Mouse (Mus musculus): Measurements from ENCODE around the gene Adtrp. TPM values are rescaled to one million over a fixed set of nuclear protein-coding genes. Genes with fewer than 3 reads are reported as not detected.

Adtrp gene
- total RNA-seq, 4 experiments from 2014 or later = 0.46 TPM; not detected in 3

DNA sequence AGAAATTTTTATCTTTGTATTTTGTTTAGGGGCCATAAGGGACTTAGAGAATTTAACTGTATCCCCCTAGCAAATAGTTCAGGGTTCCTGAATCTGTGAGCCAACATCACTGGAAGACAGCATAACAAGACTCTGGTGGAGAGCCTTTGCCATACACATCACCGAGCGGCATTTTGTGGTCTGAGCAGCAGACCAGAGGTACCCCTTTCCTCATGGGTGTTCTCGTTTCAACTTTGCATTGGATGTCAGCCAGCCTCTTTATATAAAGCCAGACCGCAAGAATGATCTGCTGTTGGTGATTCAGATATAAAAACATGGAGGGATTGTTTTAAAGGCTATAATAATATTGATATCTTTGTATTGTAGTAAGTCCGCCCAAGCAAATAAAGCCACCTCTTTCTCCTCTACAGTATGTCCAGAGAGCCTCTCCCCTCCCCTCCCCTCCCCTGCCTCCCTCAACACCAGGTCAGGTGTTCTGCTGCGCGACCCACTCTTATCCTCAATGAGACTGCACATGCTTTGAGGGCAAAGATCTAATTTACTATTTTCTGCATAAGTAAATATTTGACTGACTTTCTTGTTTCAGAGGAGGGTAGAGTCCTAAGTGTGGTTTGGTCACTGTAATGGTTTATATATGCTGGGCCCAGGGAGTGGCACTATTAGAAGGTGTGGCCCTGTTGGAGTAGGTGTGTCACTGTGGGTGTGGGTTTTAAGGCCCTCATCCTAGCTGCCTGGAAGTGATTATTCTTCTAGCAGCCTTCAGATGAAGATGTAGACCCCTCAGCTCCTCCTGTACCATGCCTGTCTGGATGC is 62.4 kb downstream of the Adtrp start:
- no peak for DNase-seq (ENCODE audit: low spot score in 2 of 2)

DNA sequence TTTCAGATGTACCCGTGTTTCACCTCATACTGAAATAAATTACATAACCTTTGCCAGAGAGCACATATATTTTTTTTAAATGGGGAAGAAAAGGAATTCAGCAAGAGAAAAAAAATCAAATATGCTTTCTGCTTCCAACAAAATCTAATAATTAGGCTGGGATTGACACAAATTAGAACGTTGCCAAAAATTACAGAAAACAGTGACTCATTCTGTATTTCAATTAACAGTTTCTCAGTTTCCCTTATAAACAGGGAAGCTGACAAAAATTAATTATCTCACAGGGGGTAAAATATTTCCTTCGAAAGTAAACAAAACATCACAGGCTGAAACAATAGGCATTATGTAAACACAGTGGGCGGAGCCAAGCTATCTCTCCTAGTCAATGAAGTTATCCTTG is 67.2 kb downstream of the Adtrp start:
- no peak for DNase-seq (ENCODE audit: low spot score in 2 of 2)

DNA sequence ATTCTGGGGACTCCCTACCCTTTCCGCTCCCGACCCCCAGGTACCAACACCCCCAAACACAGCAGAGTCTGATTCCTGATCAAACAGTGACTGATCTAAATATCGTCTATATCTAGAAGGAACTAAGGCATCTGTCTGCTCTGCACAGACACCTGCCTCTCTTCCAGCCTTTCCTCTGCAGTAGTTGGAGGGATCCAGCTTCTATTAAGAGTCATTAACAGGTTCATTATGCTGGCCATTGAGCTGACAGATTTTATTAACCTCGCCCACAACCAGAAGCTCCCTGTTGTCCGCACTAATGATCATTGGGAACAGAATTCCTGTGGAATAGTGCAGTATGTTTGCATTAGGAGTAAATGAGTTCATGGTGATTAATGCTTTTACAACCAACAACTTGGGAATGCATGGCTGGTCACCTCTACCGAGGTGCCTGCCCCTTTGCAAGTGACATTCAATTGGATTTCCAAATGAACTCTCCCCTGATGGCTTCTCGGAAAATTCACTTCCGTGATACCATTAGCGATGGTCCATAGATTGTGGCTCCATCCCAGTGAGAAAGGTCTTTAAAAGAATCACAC is 67.8 kb downstream of the Adtrp start:
- no peak for DNase-seq (ENCODE audit: low spot score in 2 of 2)

- no peak for DNase-seq (ENCODE audit: low spot score in 2 of 2)
Measured at GRCm38 (mm10) chr13:41773812-41774376, 73.6 kb downstream of the Adtrp start.

DNA sequence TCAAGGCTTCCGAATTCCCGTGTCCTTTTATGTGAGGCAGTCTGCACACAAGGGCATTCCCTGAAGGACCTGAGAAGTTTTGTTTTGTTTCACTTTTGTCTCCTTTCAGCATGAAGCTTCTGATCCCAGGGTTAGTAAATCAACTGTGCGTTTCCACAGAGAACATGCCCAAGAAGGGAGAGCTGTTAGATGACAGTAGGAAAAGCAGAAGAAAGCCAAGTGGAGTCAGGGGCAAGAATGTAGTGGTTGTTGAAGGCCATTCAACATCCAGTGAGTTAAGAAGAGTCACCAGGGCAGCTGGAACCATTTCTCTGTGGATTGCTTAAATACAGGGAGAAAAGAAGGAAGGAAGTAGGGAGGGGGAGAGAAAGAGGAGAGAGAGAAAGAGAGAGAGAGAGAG is 76.4 kb downstream of the Adtrp start:
- DNase-seq (ENCODE audit: low spot score in 2 of 2) = no peak

DNA sequence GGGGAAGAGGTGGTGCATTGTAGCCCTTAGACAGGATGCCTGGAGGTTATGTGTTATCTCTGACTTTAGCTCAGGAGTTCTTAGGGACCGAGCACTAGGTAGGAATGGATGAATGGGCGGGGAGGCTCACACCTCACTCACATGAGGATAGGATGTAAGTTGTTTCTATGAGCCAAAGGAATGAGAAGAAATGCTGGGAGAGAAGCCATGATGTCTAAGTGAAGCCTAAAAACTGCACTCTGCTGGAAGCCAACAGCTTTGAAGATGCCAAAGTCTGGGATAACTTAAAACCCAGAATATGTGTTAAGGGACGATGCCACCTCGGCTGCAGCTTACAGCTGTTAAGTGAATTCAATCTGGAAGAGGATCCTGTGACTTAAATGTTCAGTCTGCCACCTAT is 79.5 kb downstream of the Adtrp start:
- no peak for DNase-seq (ENCODE audit: low spot score in 2 of 2)

DNA sequence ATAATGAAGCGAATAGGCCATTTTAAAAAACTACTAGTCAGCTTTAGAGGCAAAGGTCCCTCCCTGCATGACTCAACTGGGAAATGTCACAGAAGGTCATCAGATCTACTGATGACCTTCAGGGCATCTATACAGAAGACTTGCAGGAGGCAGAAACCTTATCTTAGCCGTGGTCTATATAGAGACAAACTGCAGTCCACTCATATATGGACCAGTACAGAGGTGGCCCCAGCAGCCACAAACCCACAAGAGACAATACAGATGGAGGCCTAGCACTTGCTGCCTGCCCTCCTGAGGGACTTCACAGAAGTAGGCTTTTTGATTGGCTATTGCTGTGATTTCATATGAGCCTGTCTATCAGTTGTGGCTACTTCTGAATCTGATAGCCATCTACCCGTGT is 85.5 kb downstream of the Adtrp start:
- no peak for DNase-seq (ENCODE audit: low spot score in 2 of 2)

DNA sequence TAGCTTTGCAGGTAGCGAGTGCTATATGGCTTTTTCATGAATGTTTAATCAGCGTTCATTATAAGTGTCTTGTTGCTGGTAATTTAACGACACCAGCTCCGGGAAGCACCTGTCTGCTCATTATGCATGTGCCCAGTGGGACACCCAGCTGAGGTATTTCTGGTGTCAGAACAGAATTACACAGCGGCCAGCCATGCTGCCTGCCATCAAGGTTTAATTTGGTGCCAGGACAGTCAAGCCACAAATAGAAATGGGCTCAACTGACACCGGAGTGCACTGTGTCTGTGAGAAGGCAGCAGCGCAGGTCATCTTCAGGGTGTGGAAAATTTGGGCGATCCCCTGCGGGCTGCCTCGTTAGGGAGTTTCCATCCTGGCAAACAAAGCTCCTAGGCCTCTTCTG is 87.0 kb downstream of the Adtrp start:
- peak; percentile 54 to 69 for DNase-seq (ENCODE audit: low spot score in 2 of 2)

DNA sequence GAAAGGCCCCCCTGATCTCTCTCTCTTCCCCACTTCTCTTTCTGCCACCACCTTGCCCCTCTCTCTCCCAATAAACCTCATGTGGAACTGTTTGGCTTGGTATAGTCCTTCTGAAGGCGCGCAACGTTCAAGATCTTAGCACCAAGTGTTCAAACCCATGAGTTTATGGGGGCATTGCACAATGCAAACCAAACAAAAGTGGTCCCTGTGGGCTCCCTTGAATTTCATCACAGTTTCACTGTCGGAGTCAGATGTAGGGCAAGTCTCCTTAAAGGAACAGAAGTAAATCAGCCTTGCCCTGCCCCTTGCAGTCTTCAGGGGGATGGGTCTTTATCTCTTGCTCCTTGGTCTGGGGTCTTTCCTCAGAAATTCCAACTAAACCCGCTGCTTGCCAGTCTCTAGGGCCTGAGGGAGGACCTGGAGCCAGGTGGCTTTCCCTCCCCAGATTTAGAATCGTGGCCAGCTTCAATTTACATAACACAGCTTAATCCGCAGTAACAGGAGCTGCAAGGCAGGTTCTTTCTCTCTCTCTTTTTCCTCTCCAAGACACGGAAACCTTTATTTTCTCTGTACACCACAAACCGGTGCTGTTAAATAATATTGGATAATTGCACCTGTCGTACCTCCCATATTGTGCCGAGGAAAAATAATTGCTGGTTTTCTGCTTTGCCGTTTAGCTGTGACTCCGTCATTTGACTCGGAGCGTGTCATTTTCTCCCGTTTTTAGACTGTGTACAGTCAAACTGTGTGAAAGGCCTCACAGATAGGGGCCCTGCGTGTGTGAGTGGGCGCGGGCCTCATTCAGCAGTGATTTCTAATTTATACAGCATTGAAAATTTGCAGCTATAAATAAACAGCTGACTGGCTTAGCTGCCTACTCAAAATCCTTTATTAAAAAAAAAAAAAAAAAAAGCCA is 88.7 kb downstream of the Adtrp start:
- DNase-seq (ENCODE audit: low spot score in 2 of 2) = no peak

DNA sequence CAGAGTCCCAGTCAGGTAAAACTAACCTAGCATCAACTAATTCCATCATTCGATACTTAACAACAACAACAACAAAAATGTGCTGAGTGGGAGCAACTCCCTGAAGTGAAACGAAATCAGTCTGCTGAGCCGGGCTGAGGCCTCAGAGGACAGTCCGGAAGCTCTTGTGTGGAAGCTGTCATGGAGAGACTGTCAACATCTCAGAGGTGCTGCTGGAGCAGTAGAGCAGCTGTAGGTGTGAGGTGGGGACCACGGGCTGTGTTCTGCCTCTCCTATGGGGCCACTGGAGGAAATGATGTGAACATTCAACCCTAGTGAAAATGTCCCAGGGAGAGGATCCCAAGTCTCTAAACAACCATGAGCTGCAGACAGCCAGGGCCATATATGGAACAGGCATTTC is 94.4 kb downstream of the Adtrp start:
- no peak for DNase-seq (ENCODE audit: low spot score in 2 of 2)

DNA sequence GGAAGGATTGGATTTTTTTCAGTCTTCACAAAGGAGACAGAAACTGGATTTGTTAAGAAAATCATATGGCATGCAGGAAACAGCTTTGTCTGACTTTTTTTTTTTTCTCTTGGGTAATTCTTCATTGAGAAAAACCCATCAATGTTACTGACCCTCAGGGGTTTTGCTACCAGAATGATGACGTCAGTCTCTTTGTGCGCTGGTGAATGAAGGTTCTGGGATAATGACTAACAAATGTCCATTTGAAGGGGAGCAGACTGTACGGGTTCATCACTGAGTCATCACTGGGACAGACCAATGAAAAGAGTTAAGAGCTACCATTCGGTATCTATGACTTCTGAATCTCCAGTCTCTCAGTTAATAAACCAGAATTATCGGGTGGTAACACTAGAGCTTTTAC is 97.0 kb downstream of the Adtrp start:
- DNase-seq (ENCODE audit: low spot score in 2 of 2) = no peak

GRCm38 (mm10) chr13:41748866-41749265 is 98.6 kb downstream of the Adtrp start:
- DNase-seq (ENCODE audit: low spot score in 2 of 2) = no peak

DNA sequence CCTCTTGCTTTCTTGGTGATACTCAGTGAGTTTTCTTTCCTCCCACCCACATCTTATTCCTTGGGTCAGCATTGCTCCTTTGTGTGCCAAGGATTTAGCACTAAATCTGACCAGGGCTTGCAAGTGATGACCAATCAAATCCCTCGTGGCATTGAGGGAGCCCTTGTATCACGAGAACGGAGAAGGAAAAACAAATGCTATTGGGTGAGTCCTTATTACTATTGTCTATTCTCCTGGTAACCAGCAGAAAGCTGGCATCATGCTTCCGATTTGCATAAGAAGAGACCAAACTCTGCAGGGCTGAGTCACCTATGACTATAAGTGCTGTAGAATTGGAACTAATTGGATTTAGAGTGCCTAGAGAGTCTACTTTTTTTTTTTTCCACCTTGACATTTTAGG is 99.8 kb downstream of the Adtrp start:
- no peak for DNase-seq (ENCODE audit: low spot score in 2 of 2)

DNA sequence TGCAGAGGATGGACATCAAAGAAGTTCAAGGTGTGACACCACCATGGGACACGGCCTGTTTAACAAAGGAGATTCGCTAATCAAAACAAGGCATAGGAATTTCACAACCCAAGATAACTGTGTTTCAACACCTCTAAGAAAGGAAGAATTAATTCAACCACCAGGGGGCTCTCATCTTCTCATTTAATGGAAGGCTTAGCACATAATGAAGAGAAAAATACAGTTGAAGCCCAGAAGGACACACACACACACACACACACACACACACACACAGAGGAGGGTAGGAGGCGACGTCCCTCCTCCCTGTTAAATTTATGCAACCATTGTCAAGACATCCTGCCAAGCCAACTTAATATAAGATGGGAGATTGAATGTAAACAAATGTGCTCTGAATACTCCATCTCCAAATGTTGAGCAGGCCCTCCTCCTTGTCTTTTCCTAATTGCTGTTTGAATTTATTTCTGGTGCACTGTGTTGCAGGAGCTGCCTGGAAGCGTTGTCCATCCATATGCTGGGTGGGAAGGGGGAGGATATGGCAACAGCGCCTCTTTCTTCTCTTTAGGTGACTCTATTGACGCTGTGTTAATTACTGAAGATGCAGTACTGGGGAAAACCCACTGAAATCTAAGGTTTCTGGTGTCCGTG is 100.4 kb downstream of the Adtrp start:
- no peak for DNase-seq (ENCODE audit: low spot score in 2 of 2)

GRCm38 (mm10) chr13:41740456-41741085 is 106.9 kb downstream of the Adtrp start:
- no peak for DNase-seq (ENCODE audit: low spot score in 2 of 2)

DNA sequence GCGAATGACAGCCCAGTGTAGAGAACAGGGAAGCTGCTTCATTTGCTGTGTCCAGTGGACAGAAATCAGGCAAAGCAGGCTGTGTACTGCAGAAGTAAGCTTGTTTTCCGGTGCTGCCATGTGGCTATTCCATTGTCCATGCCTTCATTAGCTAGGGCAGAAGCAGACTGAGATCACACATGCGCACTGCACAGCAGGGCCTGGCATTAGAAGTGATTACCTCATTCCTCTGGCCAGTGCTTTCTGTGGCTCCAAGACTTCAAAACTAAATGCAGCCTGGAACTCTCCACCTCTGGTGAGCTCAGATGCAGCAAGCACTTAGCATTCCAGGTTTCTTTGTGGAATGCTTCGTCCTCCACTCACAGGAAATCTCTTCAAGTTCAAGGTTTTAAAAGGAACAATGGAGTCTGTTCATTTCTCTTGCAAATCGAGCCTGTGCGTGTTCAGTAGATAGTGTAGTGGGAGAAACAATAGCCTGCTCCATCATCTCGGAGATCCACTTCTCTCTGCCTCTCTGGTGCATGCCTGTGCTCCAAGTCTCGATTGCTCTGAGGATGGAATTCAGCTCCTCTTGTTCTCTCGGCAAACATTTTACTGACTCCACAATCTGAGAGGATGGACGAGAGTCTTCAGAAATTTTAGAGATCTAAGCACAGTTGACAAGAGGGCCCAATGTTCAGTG is 109.7 kb downstream of the Adtrp start:
- DNase-seq (ENCODE audit: low spot score in 2 of 2) = no peak

GRCm38 (mm10) chr13:41729660-41730059 is 117.8 kb downstream of the Adtrp start:
- DNase-seq (ENCODE audit: low spot score in 2 of 2) = no peak

DNA sequence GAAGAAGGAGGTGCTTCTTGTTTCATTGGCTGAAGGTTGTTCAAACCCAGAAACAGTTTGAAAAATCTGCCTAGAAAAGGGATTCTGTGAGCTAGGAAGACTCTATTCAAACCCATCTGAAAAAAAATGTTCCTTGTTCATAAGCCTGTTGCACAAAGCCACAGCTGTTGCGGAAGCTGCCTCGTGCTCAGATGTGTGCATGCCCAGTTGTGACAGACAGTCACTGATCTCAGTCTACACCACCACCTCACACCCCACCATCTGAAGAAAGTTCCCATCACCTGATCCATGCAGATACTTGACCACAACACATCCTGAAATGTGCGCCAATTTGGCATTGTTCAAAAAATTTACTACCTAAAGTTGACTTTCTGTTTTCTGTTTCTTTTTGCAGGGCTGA is 119.7 kb downstream of the Adtrp start:
- no peak for DNase-seq (ENCODE audit: low spot score in 2 of 2)

- DNase-seq (ENCODE audit: low spot score in 2 of 2) = no peak
Measured at GRCm38 (mm10) chr13:41719331-41719730, 128.2 kb downstream of the Adtrp start.

- no peak for DNase-seq (ENCODE audit: low spot score in 2 of 2)
Measured at GRCm38 (mm10) chr13:41718051-41718450, 129.4 kb downstream of the Adtrp start.
